Mouse (Mus musculus): ENCODE data around the gene Wdfy1. TPM values are rescaled to one million over a fixed set of nuclear protein-coding genes. Genes with fewer than 3 reads are reported as not detected.

The Wdfy1 gene
- 73.9 and 99.0 TPM in 2 replicates for polyA plus RNA-seq (2012)

DNA sequence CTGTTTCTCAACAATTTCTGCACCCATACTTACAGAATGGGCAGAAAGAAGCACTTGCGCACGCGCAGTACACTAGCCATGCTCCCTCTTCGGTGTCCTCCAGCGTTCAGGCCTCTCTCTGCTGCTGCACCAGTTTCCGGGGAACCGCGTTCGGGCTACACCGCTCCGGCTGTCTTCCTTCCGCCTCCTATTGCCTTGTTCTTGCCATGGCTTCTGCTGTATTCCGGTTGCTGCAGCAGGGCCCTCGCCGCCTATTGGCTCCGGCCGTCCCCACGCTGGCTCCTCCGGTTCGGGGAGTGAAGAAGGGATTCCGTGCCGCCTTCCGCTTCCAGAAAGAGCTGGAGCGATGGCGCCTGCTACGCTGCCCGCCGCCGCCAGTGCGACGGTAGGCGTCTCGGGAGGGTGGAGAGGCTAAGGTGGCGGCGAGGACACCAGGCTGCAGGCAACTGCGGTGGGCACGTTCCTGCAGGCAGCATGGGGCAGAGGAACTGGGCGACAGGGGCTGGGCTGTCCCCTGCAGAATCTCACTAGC lies at the start of gene Wdfy1, which contains the start of gene Mrpl44:
Gene Wdfy1 (minus strand): TSS at position 217 of the 532 bp plus-strand sequence.
Gene Mrpl44 (plus strand): TSS at position 92 of the 532 bp plus-strand sequence.
- no peak for TF ChIP-seq GATA1 (IDR thresholded peaks at IDR 0.05; ENCODE audit: low read length)

DNA sequence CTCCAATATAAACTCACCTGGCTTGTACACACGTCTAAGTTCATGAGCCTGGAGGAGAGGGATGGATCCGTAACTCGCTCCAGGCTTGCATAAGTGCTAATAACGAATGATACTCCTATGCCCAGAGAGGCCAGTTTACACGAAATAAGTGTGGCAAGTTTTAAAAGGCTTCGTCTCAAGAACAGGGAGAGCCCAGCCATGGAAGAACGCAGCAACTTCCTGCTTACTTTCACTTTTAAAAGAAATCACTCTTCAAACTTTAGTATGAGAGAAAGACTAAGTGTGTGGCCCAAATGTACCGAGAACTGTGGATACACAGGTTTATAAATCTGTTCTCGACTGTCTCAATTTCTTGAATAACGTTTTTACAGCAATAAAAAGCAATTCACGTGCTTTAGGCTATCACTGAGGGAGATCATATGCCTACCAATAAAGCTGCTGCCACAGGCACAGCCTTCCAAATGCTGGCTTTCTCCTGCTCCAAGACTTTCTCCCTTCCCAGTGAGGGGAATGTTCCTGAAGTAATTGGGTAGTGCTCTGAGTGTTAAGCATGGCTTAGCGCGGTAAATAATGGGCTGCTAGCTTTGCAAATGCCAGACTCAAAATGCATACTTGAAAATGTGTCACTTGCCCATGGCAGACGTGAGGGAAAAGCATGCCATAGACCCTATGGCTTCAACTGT lies 48.1 kb upstream of the Wdfy1 start:
- TF ChIP-seq GATA1 (IDR thresholded peaks at IDR 0.05; ENCODE audit: low read length), result no peak

DNA sequence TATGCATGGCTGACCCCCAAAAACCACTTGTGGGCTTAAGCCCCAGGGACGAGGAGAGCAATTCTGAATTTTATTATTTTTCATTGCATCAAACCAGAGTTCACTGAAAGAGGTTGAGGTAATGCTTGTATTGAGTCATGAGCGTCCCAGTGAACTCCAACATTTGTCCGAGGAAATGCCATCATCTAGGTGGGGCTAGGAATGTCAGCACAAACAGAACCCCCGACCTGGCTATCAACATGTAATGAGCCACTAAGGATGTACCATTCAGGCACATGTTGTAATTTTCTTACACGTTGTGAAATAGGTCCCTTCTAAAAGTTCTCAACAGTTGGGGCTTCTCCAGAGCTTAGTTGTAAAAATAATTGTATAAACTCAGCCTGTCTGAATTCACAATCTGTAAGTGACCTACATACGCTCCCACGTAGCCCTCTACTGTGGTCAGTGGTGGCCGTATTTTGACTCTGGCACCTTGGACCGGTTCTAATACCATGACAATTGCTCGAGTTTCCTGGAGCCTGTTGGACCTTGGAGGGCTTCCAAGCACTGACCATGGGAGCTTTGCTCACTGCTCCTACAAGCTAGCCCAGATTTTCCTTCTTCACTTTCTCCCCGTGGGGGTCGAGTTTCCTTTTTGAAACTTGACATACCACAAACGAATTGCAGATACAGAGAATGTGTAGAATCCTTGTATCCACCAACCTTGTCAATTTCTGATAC lies 47.0 kb upstream of the Wdfy1 start:
- no peak for TF ChIP-seq GATA1 (IDR thresholded peaks at IDR 0.05; ENCODE audit: low read length)

DNA sequence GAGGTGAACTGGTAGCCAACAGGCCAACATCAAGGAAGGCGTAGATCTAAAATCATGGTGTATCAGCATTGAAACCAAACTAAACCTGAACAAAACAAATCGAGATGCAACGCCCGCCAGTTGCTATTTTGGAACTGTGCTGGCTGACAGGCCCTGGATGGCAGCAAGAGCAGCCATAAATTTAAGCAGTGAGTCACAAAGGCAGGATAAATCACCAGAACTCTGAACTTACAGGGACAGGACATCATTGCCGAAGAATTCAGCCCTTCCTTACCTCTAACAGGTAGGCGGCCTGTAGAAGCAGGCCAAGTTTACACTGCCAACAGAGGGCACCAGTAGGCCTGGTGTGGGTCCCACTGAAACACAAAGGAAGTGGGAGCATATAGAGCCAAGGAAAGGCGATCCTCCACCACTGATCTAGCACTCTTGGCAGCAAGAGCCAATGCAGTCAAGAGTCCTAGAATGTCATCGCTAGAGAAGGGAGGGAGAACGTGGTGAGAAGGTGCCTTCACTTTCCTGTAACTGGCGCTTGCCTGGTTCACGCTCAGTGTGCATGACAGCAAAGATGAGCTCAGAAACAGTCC lies 43.4 kb upstream of the Wdfy1 start:
- no peak for TF ChIP-seq GATA1 (IDR thresholded peaks at IDR 0.05; ENCODE audit: low read length)

DNA sequence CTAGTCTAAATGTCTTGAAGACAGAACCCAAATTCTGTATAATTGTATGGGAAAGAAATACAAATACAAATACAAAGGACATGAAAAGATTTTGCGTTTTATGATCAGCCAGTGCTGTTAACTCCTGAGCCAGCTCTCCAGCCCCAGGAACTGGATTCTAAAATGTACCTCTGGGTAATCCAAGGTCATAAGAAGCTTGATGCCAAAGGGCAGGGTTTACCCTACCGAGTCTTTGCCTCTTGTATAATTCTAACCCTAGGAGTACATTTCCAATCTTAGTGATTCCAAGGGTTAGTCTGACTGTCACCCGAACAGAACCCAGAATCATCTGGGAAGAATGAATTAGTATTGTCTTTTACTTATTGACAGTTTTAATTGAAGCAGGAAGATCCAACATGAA lies 39.5 kb upstream of the Wdfy1 start:
- TF ChIP-seq GATA1 (IDR thresholded peaks at IDR 0.05; ENCODE audit: low read length), result no peak

DNA sequence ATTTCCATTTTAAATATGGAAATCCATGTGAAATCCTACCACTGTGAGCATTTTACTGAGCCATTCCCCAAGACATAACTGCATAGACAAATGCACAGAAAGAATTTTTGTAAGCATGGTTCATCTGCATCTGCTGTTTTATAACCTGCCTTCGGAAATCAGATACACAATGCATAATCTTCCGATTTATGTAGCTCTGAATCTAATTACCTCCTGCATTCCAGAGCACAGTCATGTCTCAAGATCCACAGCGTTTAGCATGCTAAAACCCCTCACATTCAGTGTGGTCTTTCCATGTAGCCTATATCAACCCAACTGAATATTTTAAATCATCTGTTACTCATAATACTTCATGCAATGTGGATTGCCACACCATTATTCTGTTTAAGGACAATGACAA lies 33.5 kb upstream of the Wdfy1 start:
- no peak for TF ChIP-seq GATA1 (IDR thresholded peaks at IDR 0.05; ENCODE audit: low read length)

DNA sequence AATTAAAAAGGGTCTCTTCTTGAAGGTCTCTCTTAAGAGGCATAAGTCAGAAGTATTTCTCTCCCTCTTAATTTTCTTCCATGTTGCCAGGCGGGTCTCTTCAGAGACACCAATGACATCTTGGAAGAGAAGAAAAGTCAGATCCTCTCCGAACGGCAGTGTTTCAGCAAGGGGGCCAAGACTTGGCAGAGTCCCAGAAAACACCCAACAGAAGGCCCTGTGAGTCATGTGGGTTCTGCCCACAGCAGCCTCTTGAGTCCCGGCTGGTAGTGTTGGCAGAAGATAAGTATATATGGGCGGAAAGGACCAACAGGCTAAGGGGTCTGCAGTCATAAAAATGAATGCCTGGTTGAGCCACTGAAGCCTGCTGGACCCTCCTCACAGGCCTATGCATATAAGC lies 30.9 kb upstream of the Wdfy1 start:
- no peak for TF ChIP-seq GATA1 (IDR thresholded peaks at IDR 0.05; ENCODE audit: low read length)

DNA sequence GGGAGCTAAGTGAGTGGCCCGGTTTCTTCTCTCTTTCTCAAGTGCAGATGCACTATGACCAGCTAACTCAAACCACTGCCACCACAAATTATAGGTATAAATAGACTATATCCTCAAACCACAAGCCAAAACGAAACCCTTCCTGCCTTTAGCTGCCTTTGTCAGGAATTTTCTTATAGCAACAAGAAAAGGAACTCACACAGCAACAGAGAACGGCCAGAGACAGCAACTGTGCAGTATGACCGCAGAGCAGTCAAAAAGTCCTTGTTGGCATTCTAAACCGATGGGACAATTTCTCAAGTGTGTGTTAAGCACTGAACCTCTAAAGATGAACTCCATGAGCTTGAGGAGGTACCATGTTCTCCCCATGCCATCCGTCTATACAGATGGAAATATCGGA lies 27.7 kb upstream of the Wdfy1 start:
- no peak for TF ChIP-seq GATA1 (IDR thresholded peaks at IDR 0.05; ENCODE audit: low read length)

DNA sequence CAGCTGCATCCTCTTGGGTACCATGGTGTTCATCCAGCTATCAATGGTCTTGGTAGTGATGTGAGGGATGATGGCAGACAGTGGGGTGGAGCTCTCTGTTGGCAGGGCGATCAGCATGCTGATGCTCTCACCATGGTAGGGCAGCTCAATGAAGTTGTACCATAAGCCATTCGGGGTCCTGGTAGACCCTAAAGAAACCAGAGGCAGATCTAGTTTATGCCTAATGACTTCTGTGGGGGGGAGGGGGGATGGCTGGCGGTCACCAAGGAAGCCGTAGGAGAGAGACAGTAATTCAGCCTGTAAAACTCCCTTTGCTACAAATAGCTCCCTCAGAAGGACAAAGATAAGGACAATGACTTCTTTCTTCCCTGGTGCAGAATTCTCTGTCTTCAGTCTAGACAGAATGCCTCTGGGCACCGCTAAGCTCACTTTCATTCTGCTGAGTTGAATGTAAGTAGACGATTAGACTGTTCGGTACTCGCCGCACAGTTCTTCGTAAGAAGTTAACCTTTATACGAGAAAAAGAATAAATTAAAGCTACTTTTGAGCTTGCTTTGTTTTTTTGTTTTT lies 27.0 kb upstream of the Wdfy1 start:
- no peak for TF ChIP-seq GATA1 (IDR thresholded peaks at IDR 0.05; ENCODE audit: low read length)

DNA sequence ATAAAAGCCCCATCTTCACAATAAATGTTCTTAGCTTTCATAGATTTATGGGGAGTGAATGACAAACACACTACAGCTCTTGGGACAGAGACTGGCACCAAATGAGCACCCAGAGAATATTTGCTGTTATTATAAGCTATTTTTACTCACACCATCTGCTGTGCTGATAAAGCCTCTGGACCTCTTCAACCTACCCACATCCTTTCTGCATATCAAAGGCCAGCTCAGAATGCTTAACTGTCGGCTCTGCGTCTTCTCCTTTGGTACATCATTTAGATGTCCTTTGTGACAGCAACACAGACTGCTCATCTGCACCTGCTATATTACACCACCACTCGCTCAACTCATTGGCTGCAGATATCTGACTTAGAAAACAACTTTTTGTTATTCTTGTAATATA lies 21.1 kb upstream of the Wdfy1 start:
- TF ChIP-seq GATA1 (IDR thresholded peaks at IDR 0.05; ENCODE audit: low read length), result no peak

DNA sequence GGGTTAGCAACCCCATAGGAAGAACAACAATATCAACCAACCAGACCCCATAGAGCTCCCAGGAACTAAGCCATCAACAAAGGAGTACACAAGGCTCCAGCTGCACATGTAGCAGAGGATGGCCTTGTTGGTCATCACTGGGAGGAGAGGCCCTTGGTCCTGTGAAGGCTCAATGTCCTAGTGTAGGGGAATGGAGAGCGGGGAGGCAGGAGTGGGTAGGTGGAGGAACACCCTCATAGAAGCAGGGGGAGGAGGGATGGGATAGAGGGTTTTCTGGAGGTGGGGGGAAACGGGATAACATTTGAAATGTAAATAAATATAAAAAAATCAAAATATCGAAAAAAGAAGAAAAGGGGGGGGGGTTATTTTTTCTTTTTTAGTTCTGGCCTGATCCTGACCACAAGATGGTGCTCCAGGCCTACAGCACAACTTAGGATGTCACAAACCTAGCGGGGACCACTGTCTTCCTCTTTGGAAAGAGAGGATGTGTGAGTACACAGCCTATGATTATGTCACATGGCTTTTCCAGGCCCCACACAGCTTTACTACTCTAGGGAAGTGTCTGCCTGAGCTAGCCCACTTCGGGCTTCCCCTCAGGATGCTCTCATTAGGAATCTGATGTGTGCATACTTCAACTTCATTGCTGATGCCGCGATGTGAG lies 10.5 kb upstream of the Wdfy1 start:
- no peak for TF ChIP-seq GATA1 (IDR thresholded peaks at IDR 0.05; ENCODE audit: low read length)

DNA sequence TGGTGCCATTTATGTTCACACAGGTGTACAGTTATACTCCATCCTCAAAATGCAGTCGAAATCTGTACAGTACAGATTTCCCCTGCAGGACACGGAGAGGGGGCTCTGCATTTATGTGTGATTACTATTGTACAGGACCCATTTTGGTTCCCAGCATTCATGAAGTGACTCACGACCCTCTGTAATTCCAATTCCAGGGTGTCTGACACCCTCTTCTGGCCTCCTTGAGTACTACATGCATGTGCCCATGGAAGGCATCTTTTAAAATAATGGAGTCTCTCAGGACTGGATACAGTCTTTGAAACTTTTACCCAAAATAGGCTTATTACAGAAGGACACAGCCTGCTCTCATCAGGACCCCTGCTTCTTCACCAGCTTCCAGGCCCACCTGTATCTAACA lies 6.5 kb upstream of the Wdfy1 start:
- TF ChIP-seq GATA1 (IDR thresholded peaks at IDR 0.05; ENCODE audit: low read length), result no peak

DNA sequence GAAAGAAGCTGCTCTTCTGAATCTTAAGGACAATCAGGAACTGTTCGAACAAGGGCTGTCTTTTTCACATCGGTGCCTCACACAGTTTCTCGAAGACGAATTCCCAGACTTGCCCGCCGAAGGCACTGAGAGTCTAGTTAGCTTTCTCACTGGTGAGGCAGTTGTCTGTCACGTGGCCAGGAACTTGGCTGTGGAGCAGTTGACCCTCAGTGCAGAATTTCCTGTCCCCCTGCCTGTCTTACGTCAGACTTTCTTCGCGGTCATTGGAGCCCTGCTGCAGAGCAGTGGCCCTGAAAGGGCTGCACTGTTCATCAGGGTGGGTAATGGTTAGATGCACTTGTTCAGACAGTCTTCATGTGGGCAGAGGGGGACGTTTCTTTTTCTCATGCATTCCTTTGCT lies 2.1 kb upstream of the Wdfy1 start:
- TF ChIP-seq GATA1 (IDR thresholded peaks at IDR 0.05; ENCODE audit: low read length), result no peak

DNA sequence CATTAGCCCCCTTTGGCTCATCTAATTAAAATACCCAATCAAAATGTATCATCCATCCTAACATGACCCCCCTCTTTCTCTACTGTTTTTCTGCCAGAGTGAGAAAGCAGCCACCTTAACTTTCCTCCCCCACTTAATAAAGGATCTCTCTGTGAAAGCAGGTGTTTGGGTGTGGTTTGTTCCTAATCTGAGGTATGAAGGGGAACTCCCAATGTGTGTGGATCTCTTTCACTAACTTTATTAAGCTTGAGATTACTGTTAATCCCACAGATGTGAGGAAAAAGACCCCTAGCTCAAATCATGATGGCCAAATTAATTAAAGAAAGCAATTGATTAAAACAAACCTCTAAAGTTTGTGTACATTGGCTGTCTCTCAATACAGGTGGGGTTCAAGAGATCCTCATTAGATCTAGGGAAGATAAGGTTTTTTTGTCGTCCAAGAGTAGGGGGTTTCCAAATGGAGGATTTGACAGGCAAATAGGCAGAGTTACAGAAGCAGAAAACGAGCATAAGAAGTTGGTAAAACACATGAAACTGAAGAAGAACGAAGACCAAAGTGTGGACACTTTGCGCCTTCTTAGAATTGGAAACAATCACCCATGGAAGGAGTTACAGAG lies 1.7 kb downstream of the Wdfy1 start:
- no peak for TF ChIP-seq GATA1 (IDR thresholded peaks at IDR 0.05; ENCODE audit: low read length)

DNA sequence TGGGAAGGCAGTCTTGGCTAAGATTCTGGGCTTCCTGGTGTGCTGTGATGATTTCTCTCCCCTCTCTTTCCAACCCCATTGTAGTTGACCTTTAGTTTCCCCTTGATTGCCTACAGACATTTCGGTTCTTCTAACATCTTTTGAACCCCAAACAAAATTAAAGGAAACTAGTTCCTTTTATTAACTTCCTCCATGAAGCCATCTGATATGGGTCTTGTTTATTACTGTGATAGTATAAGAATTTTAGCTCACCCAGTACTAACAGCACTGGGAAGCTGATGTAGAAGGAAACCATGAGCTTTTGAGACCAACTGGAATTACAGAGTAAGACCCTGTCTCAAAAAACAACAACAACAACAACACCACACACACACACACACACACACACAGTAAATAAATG lies 7.7 kb downstream of the Wdfy1 start:
- TF ChIP-seq GATA1 (IDR thresholded peaks at IDR 0.05; ENCODE audit: low read length), result no peak
